Mouse (Mus musculus) thymus, adult 2 months (tissue): ENCODE data around the gene Scamp2.

Source experiments
- CTCF ChIP-seq: fragments of 200-500 bp; IDR thresholded peaks from 2 replicates; pipeline ENCODE4 v1.5.1; 2012; ENCODE audit warnings: mild to moderate bottlenecking, control low read depth, low read length, moderate library complexity, borderline replicate concordance; ENCODE audit not compliant: control insufficient read depth, poor library complexity, insufficient read depth; ENCODE audit errors: extremely low read depth
- POLR2A ChIP-seq: fragments of 200-500 bp; IDR thresholded peaks from 2 replicates; pipeline ENCODE4 v1.6.1; 2012; ENCODE audit warnings: mild to moderate bottlenecking, low read length, control low read depth, moderate library complexity; ENCODE audit not compliant: control insufficient read depth, poor library complexity, insufficient read depth; ENCODE audit errors: extremely low read depth

- TF ChIP-seq POLR2A = no peak
- no peak for TF ChIP-seq CTCF
Observed at GRCm38 (mm10) chr9:57536362-57536761, 24.4 kb upstream of the Scamp2 start.
